Comparison of ENCODE assay signal across 10 mouse cellular contexts in the genomic region with DNA sequence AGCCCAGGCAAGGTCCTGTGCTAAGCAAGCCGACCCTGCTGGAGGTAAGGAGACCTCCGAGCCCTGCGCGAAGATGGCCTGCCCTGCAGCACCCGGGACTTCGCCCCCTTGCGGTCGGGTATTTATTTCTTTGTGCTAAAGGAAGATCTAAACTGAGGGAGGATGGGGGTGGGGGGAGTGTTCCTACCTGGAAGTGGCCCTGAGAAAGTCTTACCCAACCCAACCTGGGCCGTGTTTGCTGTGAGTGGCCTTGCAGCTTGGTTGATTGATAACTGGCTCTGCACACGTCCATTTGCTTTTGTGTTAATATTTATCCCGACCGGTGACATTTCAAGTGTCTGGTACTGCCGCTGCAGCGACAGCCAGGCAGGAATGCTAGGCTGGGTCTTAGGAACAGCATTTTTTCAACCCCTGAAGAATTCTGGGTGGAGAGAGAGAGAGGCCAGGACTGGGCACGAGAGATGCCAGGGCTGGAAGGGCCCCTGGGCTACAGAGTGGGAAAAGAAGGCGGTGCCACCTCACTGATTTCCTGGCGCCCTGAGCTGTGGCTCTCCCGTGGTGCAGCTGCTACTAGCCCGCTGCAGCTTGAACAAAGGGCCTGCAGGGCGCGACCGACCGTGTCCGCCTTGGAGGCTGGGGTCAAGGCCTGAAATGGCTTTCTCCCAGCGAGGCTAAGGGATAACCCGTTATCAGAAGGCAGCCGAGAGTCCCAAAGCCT. TPM values are rescaled to one million over a fixed set of nuclear protein-coding genes. Genes with fewer than 3 reads are reported as not detected.
A peak's percentile ranks its signal among the peaks of the same experiment; 100 is the strongest.
DNase-seq lines count a peak whose midpoint lies in the region; ATAC-seq and TF ChIP-seq lines count a peak whose summit lies in the region.
"Had no signal": no experiment of that assay in that cellular context is flagged by ENCODE, and none has a peak within 500 bp of the region (broad histone marks: within the 10 kb centered on the region; RNA-seq: fewer than 3 reads in every experiment).

No protein-coding gene starts in this region.

- TF ChIP-seq CTCF in hindbrain, postnatal 0 days (IDR thresholded peaks at IDR 0.05; ENCODE audit: low read depth) = peak; percentile 28

- 4% methylated on average over 27 of the region's 27 CpGs for WGBS in forebrain, embryonic 11.5 days
- WGBS in forebrain, embryonic 15.5 days = 5% methylated on average over 27 of the region's 27 CpGs
- 6% methylated on average over 27 of the region's 27 CpGs for WGBS in hindbrain, postnatal 0 days
- WGBS in neural tube, embryonic 12.5 days = 6% methylated on average over 27 of the region's 27 CpGs

- H3K4me2 ChIP-seq in forebrain, embryonic 11.5 days (ENCODE audit: low read depth, low read length, severe bottlenecking) = no peak overlapping the region
- H3K4me2 ChIP-seq in forebrain, embryonic 15.5 days (replicated peaks) = no peak overlapping the region
- no peak overlapping the region for H3K4me2 ChIP-seq in hindbrain, postnatal 0 days (ENCODE audit: low read depth, low read length)
- peak overlapping the region; percentile 89 for H3K4me2 ChIP-seq in neural tube, embryonic 12.5 days (replicated peaks)

- H3K9ac ChIP-seq in forebrain, embryonic 11.5 days (ENCODE audit: low read length) = no peak overlapping the region
- H3K9ac ChIP-seq in forebrain, embryonic 15.5 days (replicated peaks) = no peak overlapping the region
- no peak overlapping the region for H3K9ac ChIP-seq in hindbrain, postnatal 0 days (replicated peaks; ENCODE audit: low read length)
- peak overlapping the region; percentile 55 for H3K9ac ChIP-seq in neural tube, embryonic 12.5 days

- no peaks in the 10 kb centered on the region for H3K9me3 ChIP-seq in forebrain, embryonic 11.5 days (ENCODE audit: control insufficient read depth, low read length)
- no peaks in the 10 kb centered on the region for H3K9me3 ChIP-seq in forebrain, embryonic 15.5 days
- H3K9me3 ChIP-seq in hindbrain, postnatal 0 days (ENCODE audit: low read length) = no peaks in the 10 kb centered on the region
- H3K9me3 ChIP-seq in neural tube, embryonic 12.5 days = no peaks in the 10 kb centered on the region

- peaks cover 72% of the 10 kb centered on the region for H3K27me3 ChIP-seq in forebrain, embryonic 11.5 days (ENCODE audit: control insufficient read depth, insufficient read depth, low read length)
- peaks cover 85% of the 10 kb centered on the region for H3K27me3 ChIP-seq in forebrain, embryonic 15.5 days
- H3K27me3 ChIP-seq in hindbrain, postnatal 0 days (ENCODE audit: insufficient read depth, low read length) = peaks cover 61% of the 10 kb centered on the region
- H3K27me3 ChIP-seq in neural tube, embryonic 12.5 days (replicated peaks) = peaks cover 80% of the 10 kb centered on the region

- peaks cover 14% of the 10 kb centered on the region for H3K4me1 ChIP-seq in forebrain, embryonic 11.5 days (replicated peaks; ENCODE audit: control insufficient read depth, insufficient read depth, low read length)
- H3K4me1 ChIP-seq in forebrain, embryonic 15.5 days = peaks cover 37% of the 10 kb centered on the region
- H3K4me1 ChIP-seq in hindbrain, postnatal 0 days (ENCODE audit: insufficient read depth, low read length) = peaks cover 4% of the 10 kb centered on the region; the same call in 1 of the 2 replicates
- peaks cover 36% of the 10 kb centered on the region for H3K4me1 ChIP-seq in neural tube, embryonic 12.5 days

- H3K27ac ChIP-seq in forebrain, embryonic 11.5 days (ENCODE audit: low read depth, low read length) = no peak overlapping the region
- H3K27ac ChIP-seq in forebrain, embryonic 15.5 days (replicated peaks) = no peak overlapping the region
- H3K27ac ChIP-seq in hindbrain, postnatal 0 days = no peak overlapping the region
- no peak overlapping the region for H3K27ac ChIP-seq in neural tube, embryonic 12.5 days

- H3K36me3 ChIP-seq in forebrain, embryonic 11.5 days (ENCODE audit: control insufficient read depth, insufficient read depth, low read length) = no peaks in the 10 kb centered on the region
- H3K36me3 ChIP-seq in forebrain, embryonic 15.5 days = no peaks in the 10 kb centered on the region
- H3K36me3 ChIP-seq in hindbrain, postnatal 0 days (ENCODE audit: insufficient read depth, low read length) = no peaks in the 10 kb centered on the region
- H3K36me3 ChIP-seq in neural tube, embryonic 12.5 days = no peaks in the 10 kb centered on the region

- no peak for ATAC-seq in forebrain, embryonic 11.5 days (replicated peaks; ENCODE audit: low FRiP score)
- ATAC-seq in forebrain, embryonic 15.5 days (replicated peaks) = no peak
- ATAC-seq in hindbrain, postnatal 0 days = no peak
- ATAC-seq in neural tube, embryonic 12.5 days (ENCODE audit: low FRiP score, low read depth) = peak; percentile 14; the same call in 1 of the 2 replicates

- no peak overlapping the region for H3K4me3 ChIP-seq in forebrain, embryonic 11.5 days (ENCODE audit: low read depth, low read length)
- no peak overlapping the region for H3K4me3 ChIP-seq in forebrain, embryonic 15.5 days
- H3K4me3 ChIP-seq in hindbrain, postnatal 0 days (ENCODE audit: low read length) = no peak overlapping the region; the same call in 1 of the 2 replicates
- H3K4me3 ChIP-seq in neural tube, embryonic 12.5 days = peak overlapping the region; percentile 22

- peak; percentile 65 for DNase-seq in forebrain, embryonic 11.5 days (ENCODE audit: low spot score)
- no peak for DNase-seq in hindbrain, postnatal 0 days (ENCODE audit: low spot score)
- peak; percentile 41 for DNase-seq in liver
- no peak for DNase-seq in right cerebral cortex, postnatal 10 days (ENCODE audit: low spot score in 2 of 2)
- no peak for DNase-seq in spleen, postnatal 10 days (ENCODE audit: low spot score in 2 of 2)
- no peak for DNase-seq in layer of hippocampus, postnatal 25 days (ENCODE audit: extremely low spot score in 1 of 2, low spot score in 1 of 2)
- DNase-seq: heart, postnatal 4 days had no signal

RNA-seq across cellular contexts. Expression of a gene that starts 5.0 kb away (rescaled TPM):
- polyA plus RNA-seq in forebrain, embryonic 11.5 days (2014; fragmentation: Nextera tagmentation; extraction: Ambion mirVana) = 2.5 and 2.6 TPM in 2 replicates
- 0.47 and 1.3 TPM in 2 replicates for polyA plus RNA-seq in forebrain, embryonic 15.5 days (2015; fragmentation: Nextera tagmentation; extraction: Ambion mirVana)
- 2.6 and 4.2 TPM in 2 replicates for total RNA-seq in hindbrain, postnatal 0 days (2014; rRNA removed)
- polyA plus RNA-seq in hindbrain, postnatal 0 days (2015; fragmentation: Nextera tagmentation; extraction: Ambion mirVana) = 1.9 and 2.6 TPM in 2 replicates
- 7.3 and 7.7 TPM in 2 replicates for polyA plus RNA-seq in neural tube, embryonic 12.5 days (2016; fragmentation: Nextera tagmentation; extraction: Ambion mirVana)
- 1 to 10 TPM in 1 of 2 experiments, under 1 TPM in 1; 0.37 to 1.1 TPM for total RNA-seq in layer of hippocampus, postnatal 25 days (2021)
- total RNA-seq: heart, postnatal 4 days; megakaryocyte progenitor cell, adult 5-6 weeks had no signal

Comparison
In these comparisons a context has a peak if more than half of its experiments do, and no peak if none do; other contexts are left out.
1. DNase-seq: peak in forebrain, embryonic 11.5 days (single experiment) and liver (single experiment); none in hindbrain, postnatal 0 days (single experiment), right cerebral cortex, postnatal 10 days (0 of 2), spleen, postnatal 10 days (0 of 2) and layer of hippocampus, postnatal 25 days (0 of 2).